Mouse (Mus musculus) limb, embryonic 14.5 days (tissue): Measurements from ENCODE around the gene Cdc16. TPM values are rescaled to one million over a fixed set of nuclear protein-coding genes. Genes with fewer than 3 reads are reported as not detected.

Source experiments
- ATAC-seq: fragments of 200-750 bp; cut with Nextera tagmentation; 2 replicates; pipeline ENCODE4 v1.8.0; 2017; ENCODE audit warnings: low read depth, moderate number of reproducible peaks, moderate TSS enrichment; ENCODE audit not compliant: low FRiP score
- DNase-seq: peaks from one replicate; pipeline ENCODE4 v3.0.0-alpha.2; 2015; ENCODE audit warnings: low spot score
- H3K27ac ChIP-seq: fragments of 300-500 bp; sonication (generic); replicated peaks from 2 replicates; pipeline ENCODE4 v1.5.1; 2014; ENCODE audit warnings: low read depth, mild to moderate bottlenecking, low read length, moderate library complexity, mixed read lengths
- H3K27me3 ChIP-seq: fragments of 300-500 bp; sonication (generic); 2 replicates; pipeline ENCODE4 v1.6.1; 2014; ENCODE audit warnings: low read length, mixed read lengths; ENCODE audit not compliant: control insufficient read depth, insufficient read depth
- H3K36me3 ChIP-seq: fragments of 300-500 bp; sonication (generic); 2 replicates; pipeline ENCODE4 v1.6.1; 2014; ENCODE audit warnings: mild to moderate bottlenecking, low read length, moderate library complexity, mixed read lengths; ENCODE audit not compliant: control insufficient read depth, insufficient read depth
- H3K4me1 ChIP-seq: fragments of 300-500 bp; sonication (generic); 2 replicates; pipeline ENCODE4 v1.6.1; 2014; ENCODE audit warnings: antibody characterized with exemption, low read length, mixed read lengths; ENCODE audit not compliant: control insufficient read depth, insufficient read depth
- H3K4me2 ChIP-seq: fragments of 300-500 bp; sonication (generic); replicated peaks from 2 replicates; pipeline ENCODE4 v1.6.1; 2014; ENCODE audit warnings: low read depth, mild to moderate bottlenecking, low read length, moderate library complexity; ENCODE audit not compliant: severe bottlenecking
- H3K4me3 ChIP-seq: fragments of 300-500 bp; sonication (generic); replicated peaks from 2 replicates; pipeline ENCODE4 v1.5.1; 2014; ENCODE audit warnings: low read length
- H3K9ac ChIP-seq: fragments of 300-500 bp; sonication (generic); 2 replicates; pipeline ENCODE4 v1.6.1; 2014; ENCODE audit warnings: mild to moderate bottlenecking, low read depth, low read length, moderate library complexity; ENCODE audit not compliant: severe bottlenecking
- H3K9me3 ChIP-seq: fragments of 300-500 bp; sonication (generic); 2 replicates; pipeline ENCODE4 v1.6.1; 2016; ENCODE audit warnings: low read length; ENCODE audit not compliant: control insufficient read depth
- POLR2A ChIP-seq: fragments of 200-500 bp; IDR thresholded peaks from 2 replicates; pipeline ENCODE4 v1.8.0; 2012; ENCODE audit warnings: inconsistent platforms, mild to moderate bottlenecking, moderate library complexity, borderline replicate concordance; ENCODE audit not compliant: insufficient read depth, insufficient read length; ENCODE audit errors: extremely low read depth
- WGBS: fragments of 180-500 bp; shearing (Covaris S2); extraction: QIAGEN DNeasy Blood & Tissue Kit; methylation state at CpG from one replicate; pipeline ENCODE4 v1.1.7; 2014; 5-methylcytosine and 5-hydroxymethylcytosine counted together
- polyA plus RNA-seq, 2 experiments: library from polyadenylated mRNA; depleted of rRNA in 1 of 2; stranded (reverse) in 1 of 2; unstranded in 1 of 2; fragments of >200 nt; fragmentation: Nextera tagmentation in 1 of 2; extraction: Ambion mirVana in 1 of 2; gene quantifications; 2 replicates each; pipeline versions ENCODE4 v1.2.1 to v1.2.3; 2012 to 2014

The Cdc16 gene
- polyA plus RNA-seq, 2 experiments = 178 to 252 TPM

DNA sequence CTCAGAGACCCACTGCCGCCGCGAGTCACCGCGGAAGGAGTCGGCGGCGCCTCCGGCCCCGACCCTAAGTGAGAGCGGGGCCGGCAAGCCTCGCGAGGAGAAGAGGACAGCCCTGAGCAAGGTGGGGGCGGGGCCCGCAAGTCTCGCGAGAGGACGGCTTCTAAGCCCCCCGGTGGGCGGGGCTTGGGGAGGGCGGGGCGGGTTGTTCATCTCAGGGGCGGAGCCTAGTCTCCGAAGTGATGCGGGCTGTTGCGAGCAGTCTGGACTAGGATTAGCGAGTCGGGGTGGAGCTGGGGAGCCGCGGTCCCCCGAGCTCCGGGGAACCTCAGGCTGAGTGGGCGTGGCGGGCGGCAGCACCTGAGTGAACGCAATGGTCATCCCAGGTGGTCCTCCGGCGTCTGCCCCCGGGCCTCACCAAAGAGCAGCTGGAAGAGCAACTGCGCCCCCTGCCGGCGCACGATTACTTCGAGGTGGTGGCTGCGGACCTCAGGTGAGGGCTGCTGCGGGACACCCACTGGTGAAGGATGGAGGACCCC, 28.4 kb downstream of the Cdc16 start:
- no peak; the same call in 1 of the 2 replicates for TF ChIP-seq POLR2A
- Histone ChIP-seq H3K4me2 (peak overlapping the region; percentile 83), H3K4me3 (peak overlapping the region; percentile 71), H3K27me3 (no peaks in the 10 kb centered on the region), H3K36me3 (peaks cover 32% of the 10 kb centered on the region), H3K9me3 (no peaks in the 10 kb centered on the region), H3K4me1 (peaks cover 8% of the 10 kb centered on the region), H3K27ac (peak overlapping the region; percentile 99), H3K9ac (peak overlapping the region; percentile 98)
- 0% methylated on average over 18 of the region's 47 CpGs for WGBS
- DNase-seq = peak; percentile 98
- peak; percentile 94 for ATAC-seq

DNA sequence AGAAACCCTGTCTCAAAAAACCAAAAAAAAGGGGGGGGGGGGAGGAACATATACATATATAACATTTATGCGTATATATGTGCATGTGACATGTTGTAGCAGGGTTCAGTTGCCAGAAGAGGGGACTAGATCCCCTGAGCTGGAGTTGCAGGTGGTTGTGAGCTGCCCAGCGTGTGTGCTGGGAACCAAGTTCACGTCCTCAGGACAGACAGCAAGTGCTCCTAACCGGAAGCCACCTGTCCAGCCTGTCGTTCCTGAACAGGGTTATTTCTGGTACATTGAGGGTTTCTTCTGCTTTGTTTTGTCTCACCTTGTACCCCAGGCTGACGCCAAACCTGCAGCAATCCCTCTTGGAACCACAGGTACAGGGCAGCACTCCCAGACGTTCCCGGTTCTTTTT, 32.1 kb downstream of the Cdc16 start:
- Histone ChIP-seq H3K4me3 (no peak overlapping the region), H3K36me3 (peaks cover 41% of the 10 kb centered on the region), H3K9me3 (no peaks in the 10 kb centered on the region), H3K9ac (no peak overlapping the region), H3K27me3 (no peaks in the 10 kb centered on the region), H3K4me1 (peaks cover 7% of the 10 kb centered on the region), H3K4me2 (no peak overlapping the region), H3K27ac (no peak overlapping the region)
- TF ChIP-seq POLR2A = no peak
- WGBS = 92% methylated on average over 8 of the region's 8 CpGs
- DNase-seq (no peak), ATAC-seq (no peak)

DNA sequence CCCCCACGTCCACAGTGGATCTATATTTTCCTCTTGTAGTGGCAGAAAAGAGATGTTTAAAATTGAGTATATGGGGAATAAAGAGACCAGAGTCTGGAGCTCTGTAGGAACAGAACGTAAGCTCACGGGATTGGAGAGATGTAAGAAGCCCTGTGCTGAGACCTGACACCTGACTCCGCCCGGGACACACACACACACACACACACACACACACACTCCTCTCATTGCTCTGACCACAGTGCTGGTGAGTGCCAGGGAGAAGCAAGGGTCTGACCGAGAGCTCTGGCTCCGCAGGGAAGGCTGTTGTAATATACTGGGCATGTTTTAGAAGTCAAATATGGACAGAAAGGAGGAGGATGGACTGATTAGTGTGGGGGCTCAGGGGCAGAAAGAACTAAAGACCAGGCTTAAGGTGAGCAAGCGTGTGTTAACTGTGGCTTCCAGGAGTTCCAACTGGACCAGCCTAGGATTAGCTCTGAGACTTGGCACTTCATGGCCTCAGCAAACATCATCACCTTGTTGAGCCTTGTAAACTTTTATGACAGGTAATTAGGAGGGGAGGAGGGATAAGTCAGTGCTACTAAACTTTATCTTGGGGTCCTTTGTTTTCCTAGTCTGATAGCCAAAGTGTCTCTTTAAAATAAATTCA, 35.7 kb downstream of the Cdc16 start:
- Histone ChIP-seq H3K4me1 (no peaks in the 10 kb centered on the region), H3K36me3 (peaks cover 73% of the 10 kb centered on the region), H3K9me3 (no peaks in the 10 kb centered on the region), H3K27me3 (no peaks in the 10 kb centered on the region), H3K4me2 (no peak overlapping the region), H3K4me3 (no peak overlapping the region), H3K27ac (no peak overlapping the region), H3K9ac (no peak overlapping the region)
- DNase-seq = no peak
- no peak for ATAC-seq
- TF ChIP-seq POLR2A = no peak
- WGBS = 78% methylated on average over 8 of the region's 8 CpGs

DNA sequence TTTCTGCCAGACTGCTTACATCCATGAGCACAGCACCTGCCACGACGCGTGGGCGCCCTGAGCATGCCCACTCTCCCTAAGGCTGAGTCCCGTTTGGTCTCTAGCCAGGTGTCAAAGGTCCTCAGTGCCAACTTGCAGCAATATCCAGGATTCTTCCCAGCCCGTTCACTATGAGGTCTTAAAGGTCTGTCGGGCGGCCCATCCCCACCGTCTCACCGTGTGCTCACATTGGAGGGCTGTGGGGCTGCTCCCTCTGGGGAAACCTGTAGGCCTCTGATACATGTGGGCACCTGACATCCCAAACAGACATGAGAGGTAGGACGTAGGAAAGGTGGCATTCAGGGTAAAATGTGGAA, 36.2 kb downstream of the Cdc16 start:
- H3K9me3 ChIP-seq = no peaks in the 10 kb centered on the region
- H3K4me2 ChIP-seq = no peak overlapping the region
- H3K9ac ChIP-seq = no peak overlapping the region
- TF ChIP-seq POLR2A = no peak
- H3K4me3 ChIP-seq = no peak overlapping the region
- no peak for DNase-seq
- no peaks in the 10 kb centered on the region for H3K4me1 ChIP-seq
- ATAC-seq = no peak
- H3K27ac ChIP-seq = no peak overlapping the region
- WGBS = 89% methylated on average over 11 of the region's 11 CpGs
- H3K27me3 ChIP-seq = no peaks in the 10 kb centered on the region
- H3K36me3 ChIP-seq = peaks cover 72% of the 10 kb centered on the region

DNA sequence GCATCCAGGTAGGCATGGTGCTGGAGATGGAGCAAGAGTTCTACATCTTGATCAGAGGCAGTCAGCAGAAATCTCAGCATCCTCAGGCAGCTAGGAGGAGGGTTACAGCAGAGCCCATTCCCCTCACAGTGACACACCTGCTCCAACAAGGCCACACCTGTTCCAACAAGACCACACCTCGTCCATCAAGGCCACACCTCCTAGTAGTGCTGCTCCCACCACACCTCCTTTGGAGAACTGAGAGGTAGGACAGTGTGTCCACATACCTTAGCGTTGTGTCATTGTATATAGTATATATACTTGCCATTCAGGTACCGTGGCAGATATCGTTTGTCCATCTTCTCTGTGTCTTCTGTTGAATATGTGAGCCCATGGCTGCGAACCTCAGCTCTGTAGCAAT, 40.2 kb downstream of the Cdc16 start:
- Histone ChIP-seq H3K4me2 (no peak overlapping the region), H3K9ac (no peak overlapping the region), H3K9me3 (no peaks in the 10 kb centered on the region), H3K4me1 (no peaks in the 10 kb centered on the region), H3K27ac (no peak overlapping the region), H3K36me3 (peaks cover 65% of the 10 kb centered on the region), H3K4me3 (no peak overlapping the region), H3K27me3 (no peaks in the 10 kb centered on the region)
- 95% methylated on average over 5 of the region's 5 CpGs for WGBS
- DNase-seq (no peak), ATAC-seq (no peak)
- no peak for TF ChIP-seq POLR2A
